Mouse (Mus musculus) stomach, embryonic 15.5 days (tissue): ENCODE measurements around the gene Mylip. TPM values are rescaled to one million over a fixed set of nuclear protein-coding genes. Genes with fewer than 3 reads are reported as not detected.

Source experiments
- ATAC-seq: fragments of 200-750 bp; cut with Nextera tagmentation; 2 replicates; pipeline ENCODE4 v1.8.0; 2017; ENCODE audit warnings: low read depth, moderate number of reproducible peaks, moderate TSS enrichment; ENCODE audit not compliant: insufficient read depth, low FRiP score
- H3K27ac ChIP-seq: fragments of 300-500 bp; sonication (generic); 2 replicates; pipeline ENCODE4 v1.5.1; 2015; ENCODE audit warnings: mild to moderate bottlenecking, inconsistent platforms
- H3K27me3 ChIP-seq: fragments of 300-500 bp; sonication (generic); replicated peaks from 2 replicates; pipeline ENCODE4 v1.6.1; 2015; ENCODE audit warnings: inconsistent platforms
- H3K36me3 ChIP-seq: fragments of 300-500 bp; sonication (generic); 2 replicates; pipeline ENCODE4 v1.6.1; 2015; ENCODE audit warnings: inconsistent platforms
- H3K4me1 ChIP-seq: fragments of 300-500 bp; sonication (generic); 2 replicates; pipeline ENCODE4 v1.6.1; 2015; ENCODE audit warnings: inconsistent platforms
- H3K4me2 ChIP-seq: fragments of 300-500 bp; sonication (generic); 2 replicates; pipeline ENCODE4 v1.6.1; 2015; ENCODE audit warnings: mild to moderate bottlenecking, inconsistent platforms
- H3K4me3 ChIP-seq: fragments of 300-500 bp; sonication (generic); replicated peaks from 2 replicates; pipeline ENCODE4 v1.5.1; 2015; ENCODE audit warnings: inconsistent platforms
- H3K9ac ChIP-seq: fragments of 300-500 bp; sonication (generic); 2 replicates; pipeline ENCODE4 v1.6.1; 2015; ENCODE audit warnings: inconsistent platforms
- H3K9me3 ChIP-seq: fragments of 300-500 bp; sonication (generic); 2 replicates; pipeline ENCODE4 v1.6.1; 2016; ENCODE audit warnings: inconsistent platforms
- WGBS: fragments of 180-500 bp; shearing (Covaris S2); methylation state at CpG from one replicate; pipeline ENCODE4 v1.1.7; 2015; 5-methylcytosine and 5-hydroxymethylcytosine counted together
- polyA plus RNA-seq: library from polyadenylated mRNA; unstranded; fragments of >200 nt; fragmentation: Nextera tagmentation; extraction: Ambion mirVana; gene quantifications from 2 replicates; pipeline ENCODE4 v1.2.1, GENCODE M21; 2015

Gene Mylip
- polyA plus RNA-seq, 1 experiment from 2014 or later: 11.6 TPM

DNA sequence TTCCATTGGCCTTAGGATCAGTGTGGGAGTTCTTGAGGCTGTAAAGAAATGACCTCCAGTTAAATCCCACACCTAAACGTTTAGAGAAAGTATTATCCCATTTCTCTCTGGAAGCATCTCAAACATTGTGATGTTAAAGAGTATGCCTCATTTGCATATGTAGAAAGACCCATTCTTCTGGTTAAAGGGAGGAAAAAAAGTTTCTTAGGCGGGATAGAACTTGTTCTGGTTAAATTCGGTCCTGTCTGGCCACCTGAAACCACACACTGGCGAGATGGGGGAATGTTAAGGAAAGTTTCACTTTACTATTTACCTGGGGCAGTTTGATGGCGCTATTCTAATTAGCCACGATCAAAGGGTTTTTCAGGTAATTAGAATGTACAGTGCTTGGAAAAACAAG, 14.7 kb upstream of the Mylip start:
- 48% methylated on average over 6 of the region's 6 CpGs for WGBS

DNA sequence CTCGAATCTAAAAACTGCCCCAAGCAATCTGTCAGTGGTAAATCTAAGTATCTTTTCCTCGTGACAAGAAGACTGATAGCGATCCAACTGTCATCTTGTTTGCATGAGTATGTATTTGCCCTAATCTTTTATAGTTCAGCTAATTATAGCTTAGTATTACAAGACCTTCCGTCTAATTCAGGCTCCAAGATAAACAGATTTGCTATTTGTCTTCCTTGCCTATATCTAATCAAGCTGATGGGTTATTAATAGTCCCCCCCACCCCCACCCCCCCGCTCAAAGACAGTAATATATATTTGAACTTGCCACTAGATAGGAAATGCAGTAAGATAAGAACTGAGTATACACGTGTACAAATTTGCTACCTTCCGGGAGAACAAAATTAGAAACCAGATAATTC, 7.3 kb upstream of the Mylip start:
- H3K9me3 ChIP-seq: no peaks in the 10 kb centered on the region
- no peaks in the 10 kb centered on the region for H3K4me1 ChIP-seq
- no peaks in the 10 kb centered on the region for H3K27me3 ChIP-seq
- no peak for ATAC-seq
- H3K4me2 ChIP-seq: no peak overlapping the region
- no peak overlapping the region for H3K4me3 ChIP-seq
- no peak overlapping the region for H3K27ac ChIP-seq
- no peaks in the 10 kb centered on the region for H3K36me3 ChIP-seq
- no peak overlapping the region for H3K9ac ChIP-seq
- 43% methylated on average over 7 of the region's 7 CpGs for whole genome bisulfite sequencing

More for the DNA sequence above, 14.7 kb upstream of the Mylip start:
- Histone ChIP-seq H3K9me3 (no peaks in the 10 kb centered on the region), H3K27me3 (no peaks in the 10 kb centered on the region), H3K4me3 (no peak overlapping the region), H3K9ac (no peak overlapping the region), H3K4me1 (no peaks in the 10 kb centered on the region), H3K36me3 (no peaks in the 10 kb centered on the region), H3K27ac (no peak overlapping the region), H3K4me2 (no peak overlapping the region)
- no peak for ATAC-seq

DNA sequence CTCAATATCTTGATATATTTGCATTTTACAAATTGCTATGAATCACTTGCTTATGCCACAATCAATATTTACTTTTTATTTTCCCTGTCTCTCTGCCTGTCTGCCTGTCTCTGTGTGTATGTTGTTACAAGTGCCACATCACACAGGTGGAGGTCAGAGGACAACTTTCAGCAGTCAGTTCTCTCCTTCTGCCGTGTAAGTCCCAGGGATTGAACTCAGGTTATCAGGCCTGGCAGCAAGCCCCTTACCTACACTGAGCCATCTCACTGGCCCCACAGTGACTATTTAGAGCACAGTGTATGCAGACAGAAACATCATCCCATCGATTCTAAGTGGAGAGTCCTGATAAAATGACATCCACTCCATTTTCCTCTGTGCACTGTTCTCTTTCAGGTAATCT, 4.9 kb upstream of the Mylip start:
- no peaks in the 10 kb centered on the region; the same call in 1 of the 2 replicates for H3K4me1 ChIP-seq
- H3K27me3 ChIP-seq: no peaks in the 10 kb centered on the region
- H3K36me3 ChIP-seq: no peaks in the 10 kb centered on the region
- no peak overlapping the region for H3K4me2 ChIP-seq
- WGBS: 70% methylated on average over 2 of the region's 2 CpGs
- H3K27ac ChIP-seq: no peak overlapping the region
- H3K9me3 ChIP-seq: no peaks in the 10 kb centered on the region
- no peak overlapping the region for H3K4me3 ChIP-seq
- no peak overlapping the region for H3K9ac ChIP-seq
- no peak for ATAC-seq

DNA sequence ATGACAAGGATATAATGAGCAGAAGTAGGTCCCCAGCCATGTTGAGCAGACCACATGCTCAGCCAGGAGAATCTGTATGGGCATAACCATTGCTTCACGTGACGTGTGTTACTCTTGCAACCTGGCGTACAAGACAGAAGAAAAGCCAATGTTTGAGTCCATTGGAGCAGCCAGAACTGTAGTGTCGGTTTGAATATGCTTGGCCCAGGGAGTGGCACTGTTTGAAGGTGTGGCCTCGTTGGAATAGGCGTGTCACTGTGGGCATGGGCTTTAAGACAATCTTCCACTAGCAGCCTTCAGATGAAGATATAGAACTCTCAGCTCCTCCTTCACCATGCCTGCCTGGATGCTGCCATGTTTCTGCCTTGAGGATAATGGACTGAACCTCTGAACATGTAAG, 4.0 kb upstream of the Mylip start:
- Histone ChIP-seq H3K36me3 (no peaks in the 10 kb centered on the region), H3K4me3 (no peak overlapping the region), H3K4me2 (no peak overlapping the region), H3K9me3 (no peaks in the 10 kb centered on the region), H3K4me1 (no peaks in the 10 kb centered on the region; the same call in 1 of the 2 replicates), H3K9ac (no peak overlapping the region), H3K27ac (no peak overlapping the region), H3K27me3 (no peaks in the 10 kb centered on the region)
- ATAC-seq: no peak
- 85% methylated on average over 6 of the region's 6 CpGs for WGBS

DNA sequence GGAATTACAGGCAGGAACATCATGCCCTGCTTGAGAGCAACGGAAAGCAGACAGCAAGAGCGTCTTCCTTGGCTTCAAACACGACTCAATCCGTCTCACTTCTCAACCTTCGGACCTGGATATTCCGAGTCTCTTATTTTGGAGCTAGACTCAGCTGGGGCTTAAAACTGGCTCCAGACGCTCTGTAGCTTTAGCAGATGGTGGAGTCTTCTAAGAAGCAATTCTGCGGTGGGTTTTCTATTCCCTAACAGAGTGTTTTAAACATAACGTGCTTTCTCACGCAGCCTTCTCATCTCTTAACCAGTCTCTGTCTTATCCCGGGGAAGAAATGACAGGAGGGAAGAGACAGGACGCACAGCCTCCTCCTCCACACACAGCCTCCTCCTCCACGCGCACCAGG, 3.3 kb upstream of the Mylip start:
- Histone ChIP-seq H3K27ac (no peak overlapping the region), H3K9ac (no peak overlapping the region), H3K4me3 (no peak overlapping the region), H3K4me2 (no peak overlapping the region), H3K36me3 (no peaks in the 10 kb centered on the region), H3K27me3 (no peaks in the 10 kb centered on the region), H3K9me3 (no peaks in the 10 kb centered on the region), H3K4me1 (peaks cover 5% of the 10 kb centered on the region)
- WGBS: 92% methylated on average over 14 of the region's 14 CpGs
- ATAC-seq: no peak

DNA sequence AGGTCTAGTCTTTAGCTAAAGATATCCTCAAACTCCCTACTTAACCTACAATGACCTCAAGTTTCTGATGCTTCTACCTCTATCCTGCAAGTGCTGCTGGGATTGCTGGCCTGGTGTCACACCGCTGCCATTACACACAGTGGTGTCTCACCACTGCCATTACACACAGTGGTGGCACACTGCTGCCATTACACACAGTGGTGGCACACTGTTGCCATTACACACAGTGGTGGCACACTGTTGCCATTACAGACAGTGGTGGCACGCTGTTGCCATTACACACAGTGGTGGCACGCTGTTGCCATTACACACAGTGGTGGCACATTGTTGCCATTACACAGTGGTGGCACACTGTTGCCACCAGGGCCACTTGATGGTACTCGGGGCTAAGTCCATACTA, 2.3 kb upstream of the Mylip start:
- Histone ChIP-seq H3K4me3 (no peak overlapping the region), H3K9me3 (no peaks in the 10 kb centered on the region), H3K4me2 (no peak overlapping the region), H3K9ac (no peak overlapping the region), H3K36me3 (no peaks in the 10 kb centered on the region), H3K4me1 (peaks cover 6% of the 10 kb centered on the region), H3K27me3 (no peaks in the 10 kb centered on the region), H3K27ac (no peak overlapping the region)
- 91% methylated on average over 4 of the region's 4 CpGs for WGBS
- ATAC-seq: no peak

DNA sequence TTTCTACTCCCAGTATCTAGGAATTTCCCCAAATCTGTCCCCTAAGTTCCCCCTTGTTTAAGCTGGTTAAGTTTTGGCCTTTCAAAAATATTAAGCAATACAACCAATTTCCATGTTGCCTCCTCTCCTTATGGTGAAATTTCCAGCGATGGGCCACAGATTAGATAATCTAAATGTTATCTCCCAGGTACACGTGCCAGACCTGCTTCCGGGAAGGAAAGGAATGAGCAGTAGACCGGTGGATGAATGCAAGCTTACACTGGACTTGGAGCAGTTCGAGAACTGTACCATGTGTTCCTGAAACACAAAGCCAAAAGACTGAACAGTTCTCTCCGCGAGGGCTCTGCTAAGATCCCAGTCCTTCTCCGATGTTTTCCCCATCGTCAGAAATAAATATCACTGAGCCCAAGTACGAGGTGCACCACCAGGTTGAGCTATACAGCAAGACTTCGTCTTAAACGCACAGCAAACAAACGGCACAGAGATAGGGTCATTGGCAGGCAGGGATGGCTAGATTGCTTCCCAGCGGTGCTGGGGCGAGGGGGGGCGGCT, 1.2 kb upstream of the Mylip start:
- no peaks in the 10 kb centered on the region for H3K36me3 ChIP-seq
- H3K27ac ChIP-seq: no peak overlapping the region
- H3K4me1 ChIP-seq: peaks cover 6% of the 10 kb centered on the region
- 68% methylated on average over 16 of the region's 16 CpGs for WGBS
- H3K4me3 ChIP-seq: no peak overlapping the region
- H3K9me3 ChIP-seq: no peaks in the 10 kb centered on the region
- no peaks in the 10 kb centered on the region for H3K27me3 ChIP-seq
- no peak overlapping the region for H3K9ac ChIP-seq
- no peak overlapping the region for H3K4me2 ChIP-seq
- ATAC-seq: no peak

DNA sequence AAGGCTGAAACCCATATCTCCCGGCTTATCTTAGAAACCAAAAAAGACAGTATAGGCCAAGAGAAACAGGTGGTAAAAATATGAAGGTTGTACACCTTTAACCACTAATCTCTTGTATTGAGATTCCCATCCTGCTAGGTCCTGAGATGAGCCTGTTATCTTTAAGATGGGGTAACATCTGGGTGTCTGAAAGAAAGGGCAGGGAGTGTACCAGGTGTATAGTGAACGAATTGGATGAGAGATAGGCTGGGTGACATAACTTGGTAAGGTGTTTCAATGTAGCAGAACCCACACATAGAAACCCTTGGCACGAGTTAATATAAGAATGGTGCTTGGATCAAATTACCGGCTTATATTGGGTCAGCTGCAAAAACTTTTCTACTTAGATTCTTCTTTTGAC, 653 bp upstream of the Mylip start:
- Histone ChIP-seq H3K27ac (no peak overlapping the region), H3K4me1 (peaks cover 6% of the 10 kb centered on the region), H3K9me3 (no peaks in the 10 kb centered on the region), H3K4me3 (peak overlapping the region; percentile 64), H3K4me2 (peak overlapping the region; percentile 91), H3K9ac (no peak overlapping the region), H3K36me3 (no peaks in the 10 kb centered on the region), H3K27me3 (no peaks in the 10 kb centered on the region)
- 35% methylated on average over 4 of the region's 4 CpGs for WGBS
- no peak for ATAC-seq

DNA sequence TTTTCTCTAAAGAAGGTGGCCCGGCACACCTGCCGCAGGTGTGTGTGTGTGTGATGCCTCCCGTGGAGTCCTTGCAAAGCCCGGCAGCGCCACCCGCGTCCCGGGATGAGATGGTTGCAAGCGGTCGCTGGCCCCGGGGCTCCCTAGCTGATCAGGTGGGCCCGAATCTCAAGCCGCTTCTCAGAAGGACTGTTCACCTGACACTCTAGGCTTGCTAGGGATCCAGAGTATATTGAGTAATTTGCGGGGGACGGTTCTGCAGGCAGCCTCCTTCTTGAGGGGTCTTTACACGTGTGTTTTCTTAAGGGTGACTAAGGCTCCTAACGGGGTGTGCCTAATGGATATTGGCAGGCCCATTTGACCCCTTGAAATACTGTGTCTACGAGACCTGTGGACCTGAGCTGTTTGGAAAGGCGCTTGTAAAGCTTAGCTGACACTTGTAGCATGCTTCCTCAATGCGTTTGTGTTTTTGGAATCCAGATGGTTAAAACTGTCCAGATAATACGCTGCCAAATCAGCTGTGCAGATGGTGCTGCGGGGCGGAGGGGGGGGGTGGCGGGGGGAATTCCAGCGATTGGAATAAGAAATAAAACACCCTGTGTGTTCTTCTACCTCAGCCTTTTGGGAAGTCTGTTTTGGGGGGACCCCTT, 895 bp downstream of the Mylip start:
- Histone ChIP-seq H3K36me3 (no peaks in the 10 kb centered on the region), H3K4me3 (peak overlapping the region; percentile 64), H3K27ac (peak overlapping the region; percentile 74), H3K4me2 (peak overlapping the region; percentile 91), H3K9ac (peak overlapping the region; percentile 61), H3K9me3 (no peaks in the 10 kb centered on the region), H3K4me1 (peaks cover 6% of the 10 kb centered on the region), H3K27me3 (no peaks in the 10 kb centered on the region)
- ATAC-seq: 0 out of 2 replicates have a peak, but pooled peaks have one; percentile 0
- WGBS: under 1% methylated on average over 25 of the region's 25 CpGs

DNA sequence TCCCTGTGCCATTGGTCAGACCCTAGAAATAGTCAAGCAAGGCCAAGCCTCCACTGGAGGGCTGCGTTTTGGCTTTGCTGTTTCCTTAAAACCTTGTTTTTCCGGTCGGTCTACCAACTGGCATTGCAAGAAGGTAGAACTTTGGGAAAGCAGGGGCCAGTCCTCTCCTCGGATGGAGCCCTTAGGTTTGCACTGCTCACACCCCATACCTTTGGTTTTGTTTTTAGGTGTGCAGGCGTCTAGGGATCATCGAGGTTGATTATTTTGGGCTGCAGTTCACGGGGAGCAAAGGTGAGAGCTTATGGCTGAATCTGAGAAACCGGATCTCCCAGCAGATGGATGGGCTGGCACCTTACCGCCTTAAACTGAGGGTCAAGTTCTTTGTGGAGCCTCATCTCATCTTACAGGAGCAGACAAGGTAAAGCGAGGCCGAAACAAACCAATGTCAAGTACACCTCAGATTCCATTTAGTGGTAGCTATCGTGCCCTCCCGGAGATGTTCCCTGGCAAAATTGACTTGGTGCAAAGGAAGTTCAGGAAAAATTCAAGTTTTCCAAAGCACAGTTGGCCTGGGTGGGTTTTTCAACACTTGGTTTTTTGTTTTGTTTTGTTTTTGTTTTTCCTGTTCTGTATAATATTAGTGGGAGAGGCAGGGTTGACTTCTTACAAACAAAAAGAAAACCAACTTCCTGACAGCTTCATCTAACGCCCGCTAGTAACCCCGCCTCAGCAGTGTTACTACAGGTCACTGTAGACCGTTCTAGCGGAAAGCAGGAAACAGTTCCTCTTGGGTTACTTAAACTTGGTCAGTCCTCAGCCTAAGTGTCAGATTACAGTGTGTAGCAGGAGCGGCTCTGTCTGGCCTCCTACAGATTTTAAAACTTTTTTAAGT, 1.7 kb downstream of the Mylip start:
- peak overlapping the region; percentile 74 for H3K27ac ChIP-seq
- H3K4me1 ChIP-seq: peaks cover 6% of the 10 kb centered on the region
- H3K27me3 ChIP-seq: no peaks in the 10 kb centered on the region
- peak overlapping the region; percentile 91 for H3K4me2 ChIP-seq
- WGBS: 25% methylated on average over 19 of the region's 19 CpGs
- peak overlapping the region; percentile 64 for H3K4me3 ChIP-seq
- no peaks in the 10 kb centered on the region for H3K9me3 ChIP-seq
- H3K36me3 ChIP-seq: no peaks in the 10 kb centered on the region
- ATAC-seq: 0 out of 2 replicates have a peak, but pooled peaks have one; percentile 56
- no peak overlapping the region for H3K9ac ChIP-seq

DNA sequence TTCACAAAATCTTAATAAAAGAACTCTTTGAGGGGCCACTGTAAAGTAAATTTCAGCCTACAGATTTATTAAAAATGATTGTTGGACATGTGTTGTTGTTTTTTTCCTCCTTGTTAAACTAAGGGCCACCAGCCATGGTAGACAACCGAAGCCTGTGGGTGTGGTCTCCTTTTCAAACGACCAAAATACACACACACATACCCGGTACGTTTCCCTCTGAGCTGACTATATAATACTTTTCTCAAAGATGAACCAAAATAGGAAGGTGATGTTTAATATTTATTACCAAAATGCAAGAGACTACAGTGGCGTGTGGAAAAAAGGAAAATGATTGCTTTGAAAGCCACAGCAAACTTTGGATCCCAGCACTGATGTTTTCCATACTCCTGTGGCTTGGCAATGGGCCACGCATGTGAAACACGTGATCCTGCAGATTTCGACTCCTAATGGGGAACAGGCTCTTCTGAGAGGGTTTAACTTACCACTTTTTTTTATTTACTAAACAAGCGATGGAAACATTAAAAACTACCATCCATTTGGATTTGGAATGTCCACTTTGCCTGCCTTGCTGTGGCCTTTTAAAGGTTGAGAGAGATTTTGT, 2.4 kb downstream of the Mylip start:
- Histone ChIP-seq H3K27me3 (no peaks in the 10 kb centered on the region), H3K27ac (peak overlapping the region; percentile 74), H3K9ac (no peak overlapping the region), H3K9me3 (no peaks in the 10 kb centered on the region), H3K4me1 (peaks cover 6% of the 10 kb centered on the region), H3K4me2 (peak overlapping the region; percentile 91), H3K4me3 (peak overlapping the region; percentile 64), H3K36me3 (no peaks in the 10 kb centered on the region)
- no peak for ATAC-seq
- 26% methylated on average over 9 of the region's 9 CpGs for WGBS
